Mouse (Mus musculus): ENCODE measurements around the gene Ubb.
A peak's percentile ranks its signal among the peaks of the same experiment; 100 is the strongest.

The Ubb gene

DNA sequence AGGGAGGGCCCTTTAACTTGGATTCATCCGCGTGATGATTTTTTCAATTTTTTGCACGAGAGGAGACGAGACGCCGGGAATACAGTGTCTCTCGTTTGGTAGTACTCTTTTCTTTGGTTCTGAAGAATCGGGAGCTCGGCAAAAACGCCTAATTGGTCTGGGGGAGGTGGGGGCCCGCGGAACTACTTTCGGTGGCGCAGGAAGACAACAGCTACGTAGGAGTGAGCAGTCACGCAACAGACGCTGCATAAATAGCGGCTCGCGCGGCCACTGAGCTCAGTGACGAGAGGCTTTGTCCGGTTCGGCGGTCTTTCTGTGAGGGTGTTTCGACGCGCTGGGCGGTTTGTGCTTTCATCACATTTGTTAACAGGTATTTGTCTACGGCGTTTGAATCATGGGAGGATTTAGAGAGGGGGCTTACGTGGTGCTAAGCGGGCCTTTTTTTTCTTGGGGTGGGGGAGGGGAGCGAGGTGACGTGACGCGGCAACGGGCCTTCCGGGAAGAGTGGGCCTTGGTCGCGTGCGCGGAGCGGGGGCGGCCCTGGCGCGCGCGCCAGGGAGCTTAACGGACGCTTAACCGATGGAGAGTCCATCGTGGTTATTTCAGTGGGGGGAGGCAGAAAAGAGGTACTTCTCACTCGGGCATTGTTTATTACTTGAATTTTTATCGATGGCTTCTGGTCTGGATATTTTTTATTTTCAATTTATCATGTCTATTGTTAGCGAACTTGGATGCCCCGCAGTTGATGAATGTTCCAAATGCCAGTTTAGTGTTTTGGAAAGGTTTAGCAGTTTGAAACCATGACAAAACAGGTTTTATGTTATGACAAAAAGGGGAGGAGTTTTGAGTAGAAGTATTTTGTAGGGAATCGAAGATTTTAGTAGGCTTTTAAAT, 502 bp downstream of the Ubb start:
- peak; percentile 85 for DNase-seq (ENCODE audit: extremely low read depth, insufficient read length, low spot score)

DNA sequence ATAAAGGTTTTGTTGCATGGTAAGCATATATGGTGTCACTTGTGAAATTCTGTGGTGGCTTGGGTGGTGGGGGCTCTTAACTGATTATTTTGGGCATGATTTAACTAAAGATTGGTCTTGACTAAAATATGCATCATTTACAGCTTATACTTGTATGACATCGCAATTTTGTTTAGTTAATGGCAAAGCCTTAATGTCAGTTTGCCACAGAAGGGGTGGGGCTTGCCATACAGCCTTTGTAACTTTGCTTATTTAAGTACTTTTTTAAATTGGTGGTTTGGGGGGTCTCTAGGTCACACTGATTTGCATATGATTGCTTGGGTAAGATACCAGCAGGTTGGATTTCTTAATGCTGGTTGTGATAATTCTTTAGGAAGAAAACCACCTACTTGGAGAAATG, 2.2 kb downstream of the Ubb start:
- DNase-seq (ENCODE audit: extremely low read depth, insufficient read length, low spot score), result no peak

DNA sequence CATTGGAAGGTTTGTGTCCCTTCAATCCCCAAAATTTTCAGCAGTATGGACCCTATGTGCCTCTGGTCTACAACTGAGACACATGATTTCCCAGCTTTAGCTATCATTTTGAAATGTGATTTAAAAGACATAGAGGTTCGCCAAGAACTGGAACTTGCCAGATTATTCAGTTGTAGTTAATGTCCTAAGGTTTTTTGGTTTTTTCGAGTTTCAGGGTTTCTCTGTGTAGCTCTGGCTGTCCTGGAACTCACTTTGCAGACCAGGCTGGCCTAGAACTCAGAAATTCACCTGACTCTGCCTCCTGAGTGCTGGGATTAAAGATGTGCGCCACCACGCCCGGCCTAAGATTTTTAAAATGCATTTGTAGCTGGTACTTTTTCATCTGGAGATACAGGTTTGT, 2.7 kb downstream of the Ubb start:
- DNase-seq (ENCODE audit: extremely low read depth, insufficient read length, low spot score), result no peak

DNA sequence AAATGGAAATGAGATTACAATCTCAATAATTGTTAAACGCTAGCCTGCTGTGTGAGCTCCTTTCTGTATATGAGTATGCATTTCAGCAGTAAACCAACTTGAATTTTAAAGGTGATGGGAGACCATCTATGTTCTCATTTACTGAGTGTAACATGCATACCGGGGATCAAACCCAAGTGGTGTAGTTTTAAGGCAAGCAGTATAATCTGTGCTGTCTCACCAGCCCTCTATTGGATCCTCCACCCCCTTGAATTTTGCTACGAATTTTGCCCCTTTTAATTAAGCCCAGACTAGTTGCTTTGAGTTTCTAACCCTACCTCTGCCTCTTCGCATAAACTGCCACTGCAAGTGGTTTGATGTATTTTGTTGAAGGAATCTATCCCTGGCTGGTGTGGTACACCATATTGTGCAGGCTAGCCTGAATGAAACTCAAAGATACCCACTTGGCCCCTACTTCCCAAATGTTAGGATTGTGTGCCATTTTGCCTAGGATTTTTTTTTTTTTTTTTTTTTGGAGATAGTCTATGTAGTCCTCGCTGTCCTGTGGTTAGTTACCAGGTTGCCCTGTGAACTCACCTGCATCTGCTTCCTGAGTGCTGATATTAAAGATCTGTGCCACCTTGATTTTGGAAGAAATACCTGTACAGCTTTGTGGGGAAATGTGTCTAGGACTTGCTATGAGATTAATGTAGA, 3.3 kb downstream of the Ubb start:
- DNase-seq (ENCODE audit: extremely low read depth, insufficient read length, low spot score), result no peak

DNA sequence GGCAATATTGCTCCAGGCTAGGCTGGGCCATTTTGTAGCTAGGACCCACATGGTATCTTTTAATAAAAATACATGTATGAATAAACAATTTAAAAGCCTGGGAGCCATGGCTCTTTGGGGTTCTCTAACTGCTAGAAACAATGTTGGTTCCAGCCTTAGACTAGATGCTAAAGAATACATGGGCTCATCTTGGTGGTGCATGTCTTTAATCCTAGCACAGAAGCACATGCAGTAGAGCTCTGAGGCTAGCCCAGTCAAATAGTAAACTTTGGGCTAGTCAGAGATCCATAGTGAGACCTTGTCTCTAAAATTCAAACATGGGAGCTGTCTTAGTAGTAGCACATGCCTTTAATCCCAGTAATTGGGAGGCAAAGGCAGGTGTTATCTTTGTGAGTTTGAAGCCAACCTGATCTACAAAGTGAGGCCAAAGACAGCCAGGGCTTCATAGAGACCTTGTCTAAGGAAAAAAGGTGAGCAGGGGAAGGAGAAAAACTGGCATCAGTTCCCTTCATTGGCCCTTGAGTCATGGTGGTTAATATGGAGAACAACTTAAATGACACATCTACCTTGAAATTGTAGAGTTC, 4.1 kb downstream of the Ubb start:
- DNase-seq (ENCODE audit: extremely low read depth, insufficient read length, low spot score), result no peak

DNA sequence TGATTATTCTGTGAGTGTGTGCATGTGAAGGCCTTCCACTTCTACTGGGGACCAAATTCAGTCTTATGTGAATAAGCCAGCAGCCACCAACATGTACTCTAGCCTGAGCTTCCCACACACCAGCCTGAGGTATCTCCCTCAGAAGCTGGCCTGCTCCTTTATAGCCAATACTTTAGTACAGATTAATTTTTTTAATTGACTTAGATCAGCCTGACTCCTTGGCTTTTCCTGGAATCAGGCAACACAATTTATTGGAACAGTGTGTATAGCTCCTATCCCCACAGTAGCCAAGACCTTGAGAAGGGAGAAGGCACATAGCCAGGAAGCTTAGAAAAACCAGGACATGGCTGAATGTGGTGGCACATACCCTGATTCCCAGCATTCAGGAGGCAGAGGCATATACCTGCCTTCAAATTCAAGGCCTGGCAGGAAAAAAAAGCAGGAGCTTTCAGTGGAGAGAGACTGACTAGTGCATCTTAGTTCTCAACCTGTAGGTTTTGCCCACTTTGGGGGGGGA, 5.0 kb downstream of the Ubb start:
- DNase-seq (ENCODE audit: extremely low read depth, insufficient read length, low spot score), result no peak

DNA sequence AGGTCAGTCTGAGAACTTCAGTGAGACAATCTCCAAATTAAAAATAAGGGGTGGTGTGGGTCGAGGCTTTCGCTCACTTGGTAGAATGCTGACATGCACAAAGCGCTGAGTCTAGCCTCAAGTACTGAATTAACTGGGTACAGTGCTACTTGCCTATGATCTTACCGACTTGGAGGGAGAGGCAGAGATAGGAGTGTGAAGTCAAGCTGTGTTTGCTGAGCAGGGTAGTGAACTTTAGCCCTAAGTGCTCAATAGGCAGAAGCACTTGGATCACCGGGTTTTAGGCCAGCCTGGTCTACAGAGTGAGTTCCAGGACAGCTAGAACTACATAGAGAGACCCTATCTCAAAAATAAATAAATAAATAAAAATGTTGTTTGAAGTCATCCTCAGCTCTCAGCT, 6.2 kb downstream of the Ubb start:
- no peak for DNase-seq (ENCODE audit: extremely low read depth, insufficient read length, low spot score)

DNA sequence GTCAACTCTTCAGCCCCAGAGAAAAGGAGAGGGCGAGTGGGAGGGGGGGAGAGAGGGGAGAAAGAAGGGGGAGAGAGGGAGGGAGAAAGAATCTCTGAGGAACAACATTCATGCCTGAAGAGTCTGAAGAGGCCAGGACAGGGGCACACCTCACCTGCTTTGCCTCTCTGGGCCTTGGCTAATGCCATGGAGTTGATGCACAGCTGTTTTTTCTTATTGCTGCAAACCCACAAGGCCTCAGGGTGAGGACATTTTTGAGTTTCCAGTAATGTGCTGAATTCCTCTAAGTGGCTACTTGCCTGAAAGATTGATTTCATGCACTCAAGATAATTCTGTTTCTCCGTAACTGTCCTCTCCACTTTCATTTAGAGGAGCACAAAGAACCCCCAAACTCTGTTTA, 7.2 kb downstream of the Ubb start:
- DNase-seq (ENCODE audit: extremely low read depth, insufficient read length, low spot score), result no peak

DNA sequence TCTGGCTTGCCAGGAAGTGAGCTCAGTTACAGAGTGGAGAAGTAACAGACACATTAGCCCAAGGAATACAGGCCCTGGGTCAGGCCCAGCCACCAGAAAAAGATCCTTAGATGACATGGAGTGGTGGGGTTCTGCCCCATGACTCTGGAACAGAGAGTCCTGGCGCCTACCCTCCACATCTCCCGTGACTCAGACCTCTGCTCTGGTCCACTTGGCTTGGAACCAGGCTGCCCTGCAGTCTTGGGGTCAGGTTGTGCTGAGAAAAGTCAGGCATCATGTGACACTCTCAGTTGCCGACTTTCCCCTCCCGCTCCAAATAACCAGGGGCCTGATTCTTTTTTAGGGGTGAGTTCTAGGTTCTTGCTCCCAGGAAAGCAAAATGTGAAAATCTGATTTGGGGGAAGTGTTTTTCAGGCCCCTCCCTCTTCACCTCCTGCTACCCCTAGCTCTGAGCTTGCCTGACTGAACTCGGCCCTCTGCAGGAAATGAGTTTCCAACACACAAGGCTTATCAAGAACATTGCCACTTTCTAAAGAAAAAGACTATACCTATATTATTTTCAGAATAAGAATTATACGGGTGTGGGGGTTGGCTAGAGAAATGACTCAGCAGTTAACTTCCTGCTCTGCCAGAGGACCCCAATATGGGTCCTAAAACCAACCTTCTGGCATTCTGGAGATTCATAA, 8.1 kb downstream of the Ubb start:
- peak; percentile 50 for DNase-seq (ENCODE audit: extremely low read depth, insufficient read length, low spot score)

DNA sequence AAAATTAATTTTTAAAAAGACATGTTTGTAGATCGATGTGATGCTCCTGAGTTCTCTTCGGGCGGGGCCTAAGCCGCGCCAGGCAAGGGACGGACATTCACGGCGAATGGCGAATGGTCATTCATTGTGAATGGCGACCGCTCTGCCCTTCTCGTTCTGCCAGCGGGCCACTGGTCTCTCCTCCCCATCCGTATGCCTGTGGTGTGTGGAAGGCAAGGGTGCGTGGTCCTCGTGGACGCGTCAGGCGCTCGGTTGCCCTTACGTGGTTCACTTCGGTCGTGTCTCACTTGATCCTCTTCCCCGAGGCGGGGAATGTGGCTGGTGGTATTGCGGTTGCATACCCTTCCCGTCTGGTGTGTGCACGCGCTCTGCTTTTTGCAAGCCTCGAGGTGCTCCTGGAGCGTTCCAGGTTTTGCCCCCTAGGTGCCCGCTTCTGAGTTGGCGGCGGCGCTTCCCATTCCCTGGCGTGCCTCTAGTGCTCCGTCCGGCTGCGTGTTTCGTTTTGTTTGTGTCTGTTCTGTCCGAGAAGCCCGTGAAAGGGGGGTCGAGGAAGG, 9.6 kb downstream of the Ubb start:
- no peak for DNase-seq (ENCODE audit: extremely low read depth, insufficient read length, low spot score)

DNA sequence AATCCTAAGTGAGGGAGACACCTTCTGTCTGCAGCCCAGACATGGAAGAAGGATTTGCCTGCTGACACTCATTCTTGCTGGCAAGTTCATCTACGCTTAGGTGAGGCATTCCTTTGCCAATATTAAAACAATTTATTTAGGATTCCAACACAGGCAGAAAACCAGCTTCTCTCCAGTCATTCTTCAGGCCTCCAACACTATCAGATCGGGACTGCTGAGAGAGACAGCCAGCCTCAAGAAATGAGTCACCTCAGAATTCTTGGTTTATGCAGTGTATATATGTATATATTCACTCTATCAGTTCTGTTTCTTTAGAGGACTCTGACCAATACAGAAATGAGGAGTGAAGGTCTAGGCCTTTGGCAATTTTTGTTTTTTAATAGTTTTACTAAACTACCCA, 12.6 kb downstream of the Ubb start:
- DNase-seq (ENCODE audit: extremely low read depth, insufficient read length, low spot score), result no peak

DNA sequence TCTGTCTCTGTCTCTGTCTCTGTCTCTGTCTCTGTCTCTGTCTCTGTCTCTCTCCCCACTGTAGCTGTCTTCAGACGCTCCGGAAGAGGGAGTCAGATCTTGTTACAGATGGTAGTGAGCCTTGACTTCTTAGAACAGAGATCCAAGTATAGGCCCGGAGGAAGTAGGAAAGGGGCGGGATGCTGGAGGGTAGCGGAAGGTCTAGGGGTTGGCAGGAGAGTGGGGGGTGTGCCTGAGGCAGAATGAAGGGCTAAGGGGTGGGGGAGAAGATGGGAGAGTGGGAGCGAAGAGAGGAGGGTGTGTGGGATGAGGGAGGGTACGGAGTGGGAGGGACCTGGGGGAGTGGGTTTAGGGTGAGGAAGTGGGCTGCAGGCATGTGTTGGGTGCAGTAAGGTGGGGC, 14.8 kb downstream of the Ubb start:
- DNase-seq (ENCODE audit: extremely low read depth, insufficient read length, low spot score), result no peak

DNA sequence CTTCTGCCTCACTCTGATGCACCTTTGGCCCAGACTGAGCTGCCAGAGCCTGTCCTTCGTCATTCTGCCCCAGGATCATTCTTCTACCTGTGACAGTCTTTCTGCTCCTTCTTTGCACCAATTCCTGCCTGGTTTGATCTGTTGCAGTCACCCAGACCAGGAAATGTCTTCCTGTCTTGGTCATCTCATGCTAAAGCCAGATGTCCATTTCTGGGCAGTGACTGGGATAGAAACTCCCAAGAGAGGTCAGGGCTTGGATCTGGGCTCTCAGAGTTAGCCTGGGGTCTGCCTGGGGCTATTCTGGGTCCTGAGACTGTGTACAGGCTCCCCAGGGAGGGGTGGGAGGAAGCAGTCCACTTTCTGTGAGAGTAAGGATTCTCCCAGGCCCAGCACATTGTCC, 15.2 kb downstream of the Ubb start:
- no peak for DNase-seq (ENCODE audit: extremely low read depth, insufficient read length, low spot score)

DNA sequence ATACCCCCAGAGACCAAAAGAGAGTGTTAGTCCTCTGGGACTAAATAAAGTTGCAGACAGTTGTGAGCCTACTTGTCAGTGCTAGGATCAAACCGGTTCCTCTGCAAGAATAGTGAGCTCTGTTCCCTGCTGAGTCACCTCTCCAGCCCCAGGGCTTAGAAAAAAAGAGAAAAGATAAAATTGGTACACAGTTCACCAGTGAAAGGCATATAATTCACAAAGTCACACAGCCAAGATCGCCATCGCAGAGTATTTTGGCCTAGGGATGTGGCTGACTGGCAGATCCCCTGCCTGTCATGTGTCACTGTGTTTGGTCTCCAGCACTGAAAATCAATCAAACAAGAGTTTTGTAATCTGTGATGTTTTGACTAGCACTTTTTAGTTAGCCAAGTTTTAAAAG, 17.3 kb downstream of the Ubb start:
- DNase-seq (ENCODE audit: extremely low read depth, insufficient read length, low spot score), result no peak

DNA sequence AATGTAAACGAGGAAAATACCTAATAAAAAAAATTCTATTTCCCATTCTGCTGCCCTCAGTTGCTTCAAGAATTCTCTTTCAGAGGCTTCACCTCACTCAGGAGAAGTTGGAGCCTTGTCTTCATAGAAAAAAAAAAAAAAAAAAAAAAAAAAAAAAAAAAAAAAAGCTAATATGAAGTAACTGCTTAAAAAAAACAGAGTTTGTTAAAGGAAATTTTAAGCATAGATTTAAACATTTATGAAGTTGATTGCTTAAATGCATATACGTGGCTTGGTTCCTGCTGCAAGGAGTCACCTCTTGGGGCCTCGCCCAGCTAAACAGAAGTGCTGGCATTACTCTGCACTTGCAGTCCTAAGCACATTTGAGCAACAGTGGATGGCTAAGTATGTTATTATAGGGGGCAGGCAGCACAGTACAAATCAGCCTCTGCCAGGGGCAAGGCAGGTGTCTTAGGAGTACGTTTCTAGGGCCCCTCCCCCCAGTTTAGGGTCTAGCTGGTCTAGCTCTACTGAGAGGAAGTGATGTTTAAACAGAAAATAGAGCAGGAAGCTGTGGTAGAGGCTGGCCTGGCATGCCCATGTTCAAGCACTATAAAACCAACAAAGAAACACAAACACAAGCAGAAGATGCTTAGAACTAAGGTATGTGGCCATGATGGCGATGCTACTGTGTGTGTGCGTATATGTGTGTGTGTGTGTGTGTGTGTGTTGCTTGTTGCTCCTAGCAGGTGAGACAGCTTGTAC, 23.2 kb downstream of the Ubb start, which contains the start of gene Trpv2:
TSS of gene Trpv2 (plus strand) at position 528 of the 744 bp plus-strand sequence.
- no peak for DNase-seq (ENCODE audit: extremely low read depth, insufficient read length, low spot score)

DNA sequence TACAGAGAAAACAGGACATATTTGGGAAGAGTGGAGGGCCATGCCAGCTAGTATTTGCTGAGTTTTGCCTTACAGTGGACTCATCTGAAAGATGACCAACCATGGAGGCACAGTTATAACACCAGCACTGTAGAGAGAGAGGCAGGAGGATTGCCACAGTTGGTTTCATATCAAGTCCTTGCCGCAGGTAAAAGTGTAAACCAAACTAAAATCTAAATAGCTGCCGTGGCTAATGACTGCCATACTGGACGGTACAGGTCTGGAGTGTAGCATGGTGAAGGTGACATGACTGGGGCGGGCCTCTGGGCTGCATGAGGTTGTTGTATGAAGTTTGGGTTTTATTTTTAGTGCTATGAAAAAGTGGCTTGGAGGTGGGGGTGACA, 23.7 kb downstream of the Ubb start:
- no peak for DNase-seq (ENCODE audit: extremely low read depth, insufficient read length, low spot score)

DNA sequence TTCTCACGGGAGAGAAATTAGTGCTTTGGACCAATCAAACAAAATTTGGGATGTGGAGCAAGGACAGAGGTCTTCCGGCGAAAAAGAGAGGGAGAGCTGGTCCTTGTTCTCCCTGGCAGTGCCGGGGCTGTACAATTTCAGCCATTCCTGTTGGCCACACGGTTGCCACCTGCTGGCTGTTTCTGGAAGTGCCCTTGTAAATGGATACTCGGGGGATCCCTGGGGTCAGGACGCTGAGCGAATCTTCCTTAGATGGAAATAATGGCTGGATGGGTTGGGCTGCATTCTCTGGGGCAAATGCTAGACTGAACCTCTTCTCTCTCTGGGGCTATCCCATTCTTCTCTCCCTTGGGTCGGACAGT, 24.3 kb downstream of the Ubb start:
- DNase-seq (ENCODE audit: extremely low read depth, insufficient read length, low spot score), result no peak

DNA sequence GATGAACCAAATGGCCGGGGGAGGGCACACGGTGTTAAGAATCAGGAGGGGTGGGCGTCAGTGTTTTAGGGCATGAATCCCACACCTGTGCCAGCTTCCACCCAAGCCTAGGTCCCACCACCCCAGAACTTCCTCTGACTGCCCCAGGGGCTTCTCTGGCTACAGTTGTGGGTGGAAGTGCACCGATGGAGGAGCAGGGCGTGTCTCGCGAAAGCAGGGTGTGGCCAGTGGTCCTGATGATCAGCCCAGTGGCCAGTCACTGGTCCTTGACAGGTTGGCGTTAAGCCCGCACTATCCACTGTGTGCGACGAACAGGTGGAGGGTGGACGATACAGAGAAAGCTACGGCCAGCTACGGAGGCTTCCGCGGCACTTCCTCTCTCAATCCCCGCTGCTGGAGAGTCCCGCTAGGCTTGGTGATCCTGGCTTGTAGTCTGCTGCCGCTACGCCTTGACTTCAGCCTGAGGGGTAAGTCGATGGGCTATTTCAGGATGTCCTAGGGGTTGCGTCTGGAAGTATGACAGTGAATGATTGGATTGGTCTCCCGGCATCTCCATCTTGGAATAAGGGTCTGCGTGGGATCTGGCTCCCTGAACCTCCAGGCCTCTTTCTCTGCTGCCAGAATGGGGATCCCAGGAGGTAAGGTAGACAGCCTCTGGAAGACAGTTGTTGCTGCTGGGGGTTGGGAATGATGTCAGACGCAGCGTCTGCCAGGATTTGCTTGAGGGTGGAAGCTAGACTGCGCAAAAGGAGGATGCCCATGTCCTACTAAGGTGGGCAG, 24.9 kb downstream of the Ubb start:
- DNase-seq (ENCODE audit: extremely low read depth, insufficient read length, low spot score), result no peak

DNA sequence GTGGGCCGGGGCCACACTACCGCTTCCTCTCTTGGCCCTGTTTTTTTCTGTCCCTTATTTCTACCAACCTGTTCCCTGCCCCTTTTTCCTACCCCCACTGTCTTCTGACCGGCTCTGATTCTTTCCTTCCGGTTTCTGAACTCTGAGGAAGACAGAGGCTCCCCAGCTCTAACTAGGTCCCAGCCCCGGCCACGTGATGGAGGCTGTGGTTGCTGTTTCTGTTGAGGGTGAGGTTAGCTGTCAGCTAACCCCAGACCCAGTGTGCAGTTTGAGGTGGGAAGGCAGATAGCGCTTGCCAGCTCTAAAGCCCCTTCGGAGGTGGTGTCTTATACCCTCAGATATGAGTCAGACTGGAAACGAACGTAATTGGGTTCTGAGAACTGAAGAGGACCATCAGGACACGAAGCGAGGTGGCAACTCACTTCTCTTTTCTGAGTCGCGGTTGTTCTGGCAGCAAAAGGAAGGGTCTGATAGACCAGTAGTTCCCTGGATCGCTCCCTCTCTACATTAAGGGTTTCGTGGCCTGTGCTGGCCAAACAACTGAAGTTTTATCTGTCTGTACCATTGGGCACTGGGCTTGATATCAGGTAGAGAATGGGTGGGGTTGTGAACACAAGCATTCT, 25.7 kb downstream of the Ubb start:
- DNase-seq (ENCODE audit: extremely low read depth, insufficient read length, low spot score), result no peak

Data from 3134 (cell line).